Mouse (Mus musculus): ENCODE data around the gene Serpine1.
"Not testable (repeated sequence)": the region's sequence is repeated elsewhere in the genome, so short reads cannot be mapped to it uniquely, and the experiment has no call there.

The Serpine1 gene

GRCm38 (mm10) chr5:137072079-137072960, at the start of gene Serpine1:
Gene Serpine1, minus strand, starts transcription at chr5:137072268.
- DNase-seq (ENCODE audit: low read depth, low spot score) = peak; percentile 87

DNA sequence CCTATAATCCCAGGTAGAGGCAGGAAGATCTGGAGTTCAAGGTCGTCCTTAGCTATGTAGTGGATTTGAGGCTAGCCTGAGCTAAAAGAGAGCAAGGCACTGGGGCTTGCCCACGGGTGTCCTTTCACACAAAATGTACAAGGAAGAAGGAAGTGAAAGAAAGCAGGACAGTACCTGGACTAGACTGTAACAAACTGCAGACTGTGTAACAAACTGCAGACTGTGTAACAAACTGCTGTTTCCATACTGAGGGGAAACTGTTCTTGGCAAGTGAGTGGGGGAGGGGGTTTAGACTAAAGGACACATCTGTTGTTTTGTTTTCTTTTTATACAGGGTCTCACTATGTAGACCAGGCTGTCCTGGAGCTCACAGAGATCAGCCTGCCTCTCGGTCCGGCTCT, 49.2 kb upstream of the Serpine1 start:
- DNase-seq (ENCODE audit: low read depth, low spot score) = no peak

DNA sequence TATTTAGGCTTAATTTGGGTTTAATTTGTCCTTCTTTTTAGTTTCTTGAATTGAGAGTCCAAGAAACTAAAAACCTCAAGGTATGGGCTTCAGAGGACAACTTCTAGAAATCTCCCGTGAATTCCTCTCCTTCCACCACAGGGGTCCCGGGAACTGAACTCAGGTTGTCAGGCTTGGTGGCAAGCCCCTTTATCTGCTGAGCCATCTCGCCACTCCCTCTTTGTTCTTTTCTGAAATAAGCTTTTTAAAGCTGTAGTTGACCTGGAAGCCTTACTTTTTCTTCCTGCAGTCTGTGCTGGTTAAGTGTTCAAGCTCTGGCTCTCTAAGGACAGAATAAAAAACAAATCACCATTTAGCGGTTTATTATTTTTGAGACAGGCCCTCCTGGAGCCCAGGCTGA, 46.8 kb upstream of the Serpine1 start:
- no peak for DNase-seq (ENCODE audit: low read depth, low spot score)

DNA sequence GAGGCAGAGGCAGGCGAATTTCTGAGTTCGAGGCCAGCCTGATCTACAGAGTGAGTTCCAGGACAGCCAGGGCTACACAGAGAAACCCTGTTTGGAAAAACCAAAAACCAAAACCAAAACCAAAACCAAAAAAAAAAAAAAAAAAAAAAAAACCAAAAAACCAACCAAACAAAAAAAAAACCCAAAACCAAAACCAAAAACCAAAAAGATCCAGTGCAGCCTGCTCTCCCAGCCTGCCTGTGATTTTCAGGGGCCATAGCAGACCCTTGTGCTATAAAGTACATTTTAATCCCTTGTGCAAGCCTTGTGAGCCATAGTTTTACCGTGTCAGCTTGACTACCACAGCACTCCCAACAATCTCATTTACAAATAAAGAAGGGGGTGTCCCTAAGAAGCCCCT, 45.9 kb upstream of the Serpine1 start:
- not testable (repeated sequence) for DNase-seq (ENCODE audit: low read depth, low spot score)

- no peak for DNase-seq (ENCODE audit: low read depth, low spot score)
These were observed 44.9 kb upstream of the Serpine1 start for GRCm38 (mm10) chr5:137116987-137117386.

- no peak for DNase-seq (ENCODE audit: low read depth, low spot score)
These were observed 44.1 kb upstream of the Serpine1 start, which contains the start of gene Trim56 for GRCm38 (mm10) chr5:137115866-137116847. Gene Trim56, minus strand, starts transcription at chr5:137116209.

DNA sequence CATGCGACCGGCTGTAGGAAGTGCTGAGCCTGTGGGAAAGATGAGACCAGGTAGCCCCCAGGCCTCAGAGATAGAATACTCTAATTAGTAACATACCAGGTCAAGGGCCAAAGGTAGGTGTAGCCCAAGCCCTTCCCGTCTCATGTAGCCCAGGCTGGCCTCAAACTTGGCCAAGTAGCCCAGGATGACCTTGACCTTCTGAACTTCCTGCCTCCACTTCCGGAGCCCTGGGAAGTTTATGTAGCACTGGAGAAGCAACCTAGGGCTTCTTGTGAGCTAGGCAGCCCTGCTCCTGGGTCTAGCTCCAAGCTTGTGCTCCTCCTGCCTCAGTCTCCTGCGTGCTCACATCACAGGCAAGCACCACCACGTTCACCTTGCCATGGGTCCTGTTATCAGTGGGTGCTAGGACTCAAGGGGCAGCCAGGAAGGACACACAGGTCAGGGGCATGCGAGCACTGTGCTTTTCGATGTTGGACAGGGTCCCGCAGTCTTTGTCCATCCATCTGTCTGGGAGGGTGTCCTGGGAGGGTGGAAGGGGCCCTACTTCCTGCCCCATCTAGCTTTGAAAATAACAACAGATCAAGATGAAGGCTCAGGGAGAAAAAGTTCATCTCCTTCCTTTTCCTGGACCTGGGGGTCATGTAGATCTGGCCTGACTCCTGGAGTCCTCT, 43.0 kb upstream of the Serpine1 start:
- no peak for DNase-seq (ENCODE audit: low read depth, low spot score)

DNA sequence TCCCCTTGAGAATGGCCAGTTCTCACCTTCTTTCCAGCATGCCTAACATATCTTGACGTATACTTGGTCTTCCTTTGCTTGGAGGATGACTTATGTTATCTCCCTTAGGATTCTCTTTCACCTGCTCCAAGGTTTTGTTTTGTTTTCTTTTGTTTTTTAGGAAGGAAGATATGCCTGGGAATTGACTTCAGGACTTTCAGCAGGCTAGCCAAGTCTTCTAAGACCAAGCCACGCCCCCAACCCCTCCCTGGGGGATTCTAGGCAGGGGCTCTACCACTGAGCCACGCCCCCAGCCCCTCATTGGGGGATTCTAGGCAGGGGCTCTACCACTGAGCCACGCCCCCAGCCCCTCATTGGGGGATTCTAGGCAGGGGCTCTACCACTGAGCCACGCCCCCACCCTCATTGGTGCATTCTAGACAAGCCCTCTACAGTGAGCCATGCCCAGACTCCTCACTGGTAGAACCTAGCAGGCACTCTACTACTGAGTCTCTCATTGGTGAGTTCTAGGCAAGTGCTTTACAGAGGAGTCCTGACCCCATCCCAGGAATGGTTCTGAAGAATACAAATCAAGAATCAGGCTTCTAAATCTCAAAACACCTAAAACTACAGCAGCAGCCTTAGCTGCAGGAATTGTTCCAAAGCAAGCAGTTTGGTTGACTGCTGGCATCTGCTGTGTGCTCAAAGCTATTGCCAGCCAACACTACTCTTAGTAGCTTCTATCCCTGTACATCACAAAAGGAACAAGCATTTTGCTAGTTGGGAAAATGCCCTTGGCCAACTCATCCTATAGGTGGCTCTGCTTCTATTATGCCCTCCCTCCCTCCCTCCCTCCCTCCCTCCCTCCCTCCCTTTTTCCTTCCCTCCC, 39.7 kb upstream of the Serpine1 start:
- peak; percentile 58 for DNase-seq (ENCODE audit: low read depth, low spot score)

GRCm38 (mm10) chr5:137110863-137111262, 38.8 kb upstream of the Serpine1 start:
- no peak for DNase-seq (ENCODE audit: low read depth, low spot score)

DNA sequence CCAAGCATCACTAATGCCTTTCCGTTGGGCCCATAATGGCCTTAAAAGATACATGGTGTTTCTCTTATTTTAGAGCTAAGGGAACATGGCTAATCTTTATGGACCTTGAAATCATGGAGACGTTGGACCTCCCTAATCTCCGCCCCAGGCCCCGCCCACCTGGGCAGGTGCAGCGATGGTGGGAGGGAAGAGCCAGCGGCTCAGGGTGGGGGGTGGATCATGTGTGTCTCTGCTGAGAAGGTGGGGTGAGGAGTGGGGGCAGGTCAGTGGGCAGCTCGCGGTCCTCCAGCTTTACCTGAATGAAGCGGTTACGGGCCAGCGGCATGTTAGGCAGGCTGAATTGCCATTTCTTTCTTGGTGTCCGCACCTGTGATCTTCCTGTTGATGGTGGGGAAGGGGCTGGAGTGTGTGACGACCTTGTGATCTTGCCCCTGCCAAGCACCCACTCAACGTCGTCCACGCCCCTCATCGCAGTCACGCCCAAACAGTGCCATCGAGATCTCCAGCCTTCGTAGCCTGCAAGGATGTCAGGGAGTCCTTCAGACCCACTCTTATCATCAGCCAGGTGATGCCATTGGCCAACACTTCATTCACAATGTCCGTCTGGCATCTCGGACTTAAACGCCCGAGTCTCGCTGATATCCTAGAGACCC, 38.0 kb upstream of the Serpine1 start:
- DNase-seq (ENCODE audit: low read depth, low spot score) = no peak

- no peak for DNase-seq (ENCODE audit: low read depth, low spot score)
These were observed 36.0 kb upstream of the Serpine1 start for GRCm38 (mm10) chr5:137108111-137108510.

GRCm38 (mm10) chr5:137107670-137108069, 35.6 kb upstream of the Serpine1 start:
- DNase-seq (ENCODE audit: low read depth, low spot score) = no peak

DNA sequence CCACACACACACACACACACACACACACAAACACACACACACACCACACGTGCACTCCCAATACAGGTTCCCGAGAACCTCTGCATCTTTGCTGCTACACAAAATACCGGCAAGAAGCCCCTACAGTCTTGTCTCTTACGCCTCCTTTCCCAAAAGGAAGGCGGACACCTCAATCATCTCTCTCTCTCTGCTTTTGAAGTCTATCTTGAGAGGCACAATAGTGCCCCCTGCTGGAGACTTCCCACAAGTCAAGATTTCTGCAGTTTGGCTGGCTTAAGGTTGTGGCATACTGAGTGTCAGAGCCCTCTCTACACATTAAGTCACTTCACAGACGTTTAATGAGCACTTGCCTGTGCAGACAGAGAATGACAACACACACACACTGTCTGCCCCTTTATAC, 35.0 kb upstream of the Serpine1 start:
- DNase-seq (ENCODE audit: low read depth, low spot score) = peak; percentile 94

DNA sequence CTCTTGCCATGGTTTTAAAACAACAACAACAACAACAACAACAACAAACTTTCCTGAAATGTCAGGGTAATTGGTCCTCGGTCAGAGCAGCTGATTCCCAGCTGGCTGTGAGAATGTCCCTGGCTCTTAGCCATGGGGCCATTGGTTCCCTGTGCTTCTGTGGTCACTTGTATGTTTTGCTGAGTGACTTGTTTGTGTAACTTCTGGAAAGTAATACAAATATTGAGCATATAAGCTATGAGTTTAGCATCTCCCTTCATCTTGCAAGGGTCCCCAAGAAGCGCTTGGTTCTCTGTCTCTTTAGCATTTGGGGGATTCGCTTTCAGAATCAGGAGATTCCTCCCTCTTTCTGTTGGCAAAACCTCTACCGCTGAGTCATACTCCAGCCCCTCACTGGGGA, 34.4 kb upstream of the Serpine1 start:
- no peak for DNase-seq (ENCODE audit: low read depth, low spot score)

GRCm38 (mm10) chr5:137103969-137104368, 31.9 kb upstream of the Serpine1 start:
- DNase-seq (ENCODE audit: low read depth, low spot score) = no peak

GRCm38 (mm10) chr5:137102575-137103522, 30.8 kb upstream of the Serpine1 start:
- peak; percentile 92 for DNase-seq (ENCODE audit: low read depth, low spot score)

GRCm38 (mm10) chr5:137102078-137102477, 30.0 kb upstream of the Serpine1 start:
- no peak for DNase-seq (ENCODE audit: low read depth, low spot score)

DNA sequence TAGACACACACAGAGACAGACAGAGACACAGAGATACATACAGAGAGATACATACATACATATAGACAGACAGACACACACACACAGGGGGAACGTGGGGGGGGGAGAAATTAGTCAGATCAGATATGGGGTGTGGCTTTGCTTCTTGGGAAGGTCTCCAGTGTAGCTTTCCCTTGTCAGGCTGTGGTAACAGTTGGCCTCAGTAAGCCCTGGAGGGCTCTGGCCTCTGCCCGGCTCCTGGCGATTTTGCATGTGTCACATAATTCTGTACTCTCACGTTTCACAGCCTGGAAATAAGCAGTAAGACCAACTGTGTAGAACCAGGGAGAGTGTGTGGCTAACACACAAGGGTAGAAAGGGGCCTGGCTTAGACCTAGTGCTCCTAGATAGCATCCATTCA, 28.6 kb upstream of the Serpine1 start:
- peak; percentile 57 for DNase-seq (ENCODE audit: low read depth, low spot score)

- no peak for DNase-seq (ENCODE audit: low read depth, low spot score)
These were observed 26.4 kb upstream of the Serpine1 start for GRCm38 (mm10) chr5:137098418-137098817.
